Mouse (Mus musculus) bone marrow macrophage, adult 2 months (primary cell): ENCODE results near the gene C1qtnf5. TPM values are rescaled to one million over a fixed set of nuclear protein-coding genes. Genes with fewer than 3 reads are reported as not detected.

Experiments
- H3K27ac ChIP-seq: 2 replicates; pipeline ENCODE4 v1.5.1; 2012; ENCODE audit warnings: low read depth, low read length; ENCODE audit not compliant: insufficient read depth
- H3K4me1 ChIP-seq: 2 replicates; pipeline ENCODE4 v1.6.1; 2012; ENCODE audit warnings: low read length; ENCODE audit not compliant: control insufficient read depth, insufficient read depth
- H3K4me3 ChIP-seq: 2 replicates; pipeline ENCODE4 v1.5.1; 2012; ENCODE audit warnings: mild to moderate bottlenecking, low read length, moderate library complexity; ENCODE audit not compliant: insufficient read depth
- CTCF ChIP-seq: IDR thresholded peaks from 2 replicates; pipeline ENCODE4 v1.5.1; 2012; ENCODE audit warnings: low read depth, mild to moderate bottlenecking, low read length, moderate library complexity
- POLR2A ChIP-seq: IDR thresholded peaks from 2 replicates; pipeline ENCODE4 v1.6.1; 2012; ENCODE audit warnings: mild to moderate bottlenecking, low read depth, low read length, borderline replicate concordance
- polyA plus RNA-seq: library from polyadenylated mRNA; stranded (reverse); fragments of >200 nt; gene quantifications from 2 replicates; pipeline ENCODE4 v1.2.4, GENCODE M21; 2012; ENCODE audit not compliant: missing spikeins, insufficient read depth, insufficient read length

The C1qtnf5 gene
- polyA plus RNA-seq, 1 experiment: not detected

GRCm38 (mm10) chr9:44085741-44086665 lies 21.0 kb upstream of the C1qtnf5 start:
- peaks cover 41% of the 10 kb centered on the region for H3K4me1 ChIP-seq
- no peak overlapping the region for H3K4me3 ChIP-seq
- TF ChIP-seq CTCF (no peak), POLR2A (no peak)
- H3K27ac ChIP-seq: no peak overlapping the region

GRCm38 (mm10) chr9:44086960-44087359 lies 20.1 kb upstream of the C1qtnf5 start:
- TF ChIP-seq POLR2A (no peak), CTCF (no peak)
- Histone ChIP-seq H3K27ac (no peak overlapping the region), H3K4me1 (peaks cover 38% of the 10 kb centered on the region), H3K4me3 (no peak overlapping the region)

GRCm38 (mm10) chr9:44087761-44088455 lies 19.1 kb upstream of the C1qtnf5 start:
- Histone ChIP-seq H3K4me3 (peak overlapping the region; percentile 1; the same call in 1 of the 2 replicates), H3K27ac (no peak overlapping the region), H3K4me1 (peaks cover 31% of the 10 kb centered on the region)
- TF ChIP-seq POLR2A (no peak), CTCF (no peak)

GRCm38 (mm10) chr9:44088877-44089608 lies 18.0 kb upstream of the C1qtnf5 start:
- Histone ChIP-seq H3K4me3 (peak overlapping the region; percentile 49), H3K4me1 (peaks cover 24% of the 10 kb centered on the region), H3K27ac (peak overlapping the region; percentile 96)
- TF ChIP-seq CTCF (no peak), POLR2A (no peak)

- Histone ChIP-seq H3K27ac (no peak overlapping the region), H3K4me3 (no peak overlapping the region), H3K4me1 (peaks cover 23% of the 10 kb centered on the region)
- TF ChIP-seq CTCF: peak; percentile 42
- TF ChIP-seq POLR2A: no peak
Observed at GRCm38 (mm10) chr9:44093612-44094503, 13.2 kb upstream of the C1qtnf5 start.

- no peak overlapping the region for H3K27ac ChIP-seq
- TF ChIP-seq CTCF: no peak
- TF ChIP-seq POLR2A: no peak
- peaks cover 19% of the 10 kb centered on the region for H3K4me1 ChIP-seq
- no peak overlapping the region for H3K4me3 ChIP-seq
Observed at GRCm38 (mm10) chr9:44094737-44095136, 12.3 kb upstream of the C1qtnf5 start.

- Histone ChIP-seq H3K4me1 (peaks cover 12% of the 10 kb centered on the region; the same call in 1 of the 2 replicates), H3K4me3 (no peak overlapping the region), H3K27ac (no peak overlapping the region)
- no peak for TF ChIP-seq CTCF
- TF ChIP-seq POLR2A: no peak
Observed at GRCm38 (mm10) chr9:44095781-44096180, 11.3 kb upstream of the C1qtnf5 start.

- TF ChIP-seq POLR2A (no peak), CTCF (no peak)
- peaks cover 12% of the 10 kb centered on the region; the same call in 1 of the 2 replicates for H3K4me1 ChIP-seq
- H3K4me3 ChIP-seq: no peak overlapping the region
- no peak overlapping the region for H3K27ac ChIP-seq
Observed at GRCm38 (mm10) chr9:44096536-44096935, 10.5 kb upstream of the C1qtnf5 start.
